Mouse (Mus musculus): ENCODE data around the gene Tnip1. TPM values are rescaled to one million over a fixed set of nuclear protein-coding genes. Genes with fewer than 3 reads are reported as not detected.

Gene Tnip1
- polyA plus RNA-seq, 1 experiment from 2014 or later = 11.4 TPM

DNA sequence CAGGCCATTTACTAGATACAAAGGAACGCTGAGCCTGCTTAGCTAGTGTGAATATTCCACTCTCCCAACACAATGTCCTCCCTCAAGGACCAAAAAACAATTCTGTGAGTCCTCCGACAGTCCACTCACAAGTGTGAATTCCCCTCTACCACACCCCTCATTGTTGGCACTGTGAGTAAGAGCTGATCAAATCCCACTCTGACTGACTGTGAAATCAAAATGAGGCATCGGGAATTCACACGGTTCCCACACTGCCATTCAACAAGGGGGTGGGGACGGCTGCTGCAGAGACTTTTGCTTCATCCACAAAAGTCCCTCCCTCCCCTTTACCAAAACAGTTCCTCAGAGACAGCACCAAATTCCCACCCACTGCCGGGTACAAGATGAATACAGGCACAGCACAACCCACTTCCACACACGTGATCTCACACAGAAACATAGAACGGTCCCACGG is 8.7 kb downstream of the Tnip1 start:
- no peak overlapping the region for H3K4me3 ChIP-seq (ENCODE audit: low read depth, low read length)
- H3K4me1 ChIP-seq (replicated peaks; ENCODE audit: control insufficient read depth, insufficient read depth, low read length) = peaks cover 25% of the 10 kb centered on the region
- no peak for ATAC-seq (replicated peaks; ENCODE audit: low FRiP score)
- H3K36me3 ChIP-seq (ENCODE audit: control insufficient read depth, insufficient read depth, low read length) = no peaks in the 10 kb centered on the region
- no peak overlapping the region for H3K4me2 ChIP-seq
- DNase-seq (ENCODE audit: low spot score) = no peak
- WGBS = 67% methylated on average over 9 of the region's 9 CpGs
- no peak overlapping the region for H3K27ac ChIP-seq (ENCODE audit: low read depth, low read length)
- no peaks in the 10 kb centered on the region for H3K9me3 ChIP-seq (ENCODE audit: control insufficient read depth, low read length)
- no peaks in the 10 kb centered on the region for H3K27me3 ChIP-seq (replicated peaks; ENCODE audit: control insufficient read depth, insufficient read depth, low read length)
- no peak overlapping the region for H3K9ac ChIP-seq (ENCODE audit: low read depth, low read length)

DNA sequence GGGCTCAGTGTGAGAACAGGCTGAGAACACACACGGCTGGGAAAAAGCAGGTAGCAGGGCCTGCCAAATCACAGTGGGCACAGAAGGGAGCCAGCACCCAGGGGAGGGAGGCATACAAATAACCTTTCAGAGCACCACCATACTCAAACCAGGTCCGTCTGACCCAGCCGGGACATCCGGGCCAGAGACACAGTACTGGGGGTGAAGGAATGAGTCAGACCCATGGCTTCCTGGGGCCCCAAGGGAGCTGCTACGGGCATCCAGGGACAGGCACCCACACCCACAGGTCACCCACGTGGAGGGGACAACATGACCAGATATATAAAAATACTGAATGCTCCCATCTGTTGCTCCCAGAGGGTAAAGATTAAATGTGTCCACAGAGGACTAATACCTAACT is 10.1 kb downstream of the Tnip1 start:
- Histone ChIP-seq H3K9ac (ENCODE audit: low read depth, low read length) (no peak overlapping the region), H3K27me3 (replicated peaks; ENCODE audit: control insufficient read depth, insufficient read depth, low read length) (no peaks in the 10 kb centered on the region), H3K36me3 (ENCODE audit: control insufficient read depth, insufficient read depth, low read length) (no peaks in the 10 kb centered on the region), H3K4me2 (no peak overlapping the region), H3K9me3 (ENCODE audit: control insufficient read depth, low read length) (no peaks in the 10 kb centered on the region), H3K4me3 (ENCODE audit: low read depth, low read length) (no peak overlapping the region), H3K4me1 (replicated peaks; ENCODE audit: control insufficient read depth, insufficient read depth, low read length) (peaks cover 18% of the 10 kb centered on the region), H3K27ac (ENCODE audit: low read depth, low read length) (no peak overlapping the region)
- DNase-seq (ENCODE audit: low spot score) (no peak), ATAC-seq (replicated peaks; ENCODE audit: low FRiP score) (no peak)
- WGBS = 56% methylated on average over 6 of the region's 6 CpGs

DNA sequence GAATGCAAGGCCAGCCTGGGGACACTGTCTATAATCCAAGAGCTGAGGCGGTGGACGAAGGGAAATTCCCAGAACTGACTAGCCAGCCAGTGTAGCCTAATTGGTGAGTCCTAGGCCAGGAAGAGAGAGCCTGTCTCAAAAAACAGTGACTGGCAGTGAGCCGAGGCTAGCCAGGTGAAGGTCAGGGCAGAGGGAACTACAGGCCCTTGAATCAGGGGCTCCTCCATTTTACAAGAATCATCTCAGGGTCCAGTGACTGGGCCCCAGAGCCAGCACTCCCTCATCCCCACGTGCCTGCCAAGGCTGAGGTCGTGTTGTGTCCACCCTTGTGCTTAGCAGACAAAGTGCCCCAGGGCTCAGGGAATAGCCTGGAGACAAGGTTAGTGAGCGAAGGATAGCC is 12.0 kb downstream of the Tnip1 start:
- Histone ChIP-seq H3K4me3 (ENCODE audit: low read depth, low read length) (no peak overlapping the region), H3K9me3 (ENCODE audit: control insufficient read depth, low read length) (no peaks in the 10 kb centered on the region), H3K4me2 (no peak overlapping the region), H3K27me3 (replicated peaks; ENCODE audit: control insufficient read depth, insufficient read depth, low read length) (no peaks in the 10 kb centered on the region), H3K36me3 (ENCODE audit: control insufficient read depth, insufficient read depth, low read length) (no peaks in the 10 kb centered on the region), H3K27ac (ENCODE audit: low read depth, low read length) (no peak overlapping the region), H3K4me1 (replicated peaks; ENCODE audit: control insufficient read depth, insufficient read depth, low read length) (peaks cover 15% of the 10 kb centered on the region), H3K9ac (ENCODE audit: low read depth, low read length) (no peak overlapping the region)
- WGBS = 88% methylated on average over 6 of the region's 6 CpGs
- no peak for DNase-seq (ENCODE audit: low spot score)
- ATAC-seq (replicated peaks; ENCODE audit: low FRiP score) = no peak

DNA sequence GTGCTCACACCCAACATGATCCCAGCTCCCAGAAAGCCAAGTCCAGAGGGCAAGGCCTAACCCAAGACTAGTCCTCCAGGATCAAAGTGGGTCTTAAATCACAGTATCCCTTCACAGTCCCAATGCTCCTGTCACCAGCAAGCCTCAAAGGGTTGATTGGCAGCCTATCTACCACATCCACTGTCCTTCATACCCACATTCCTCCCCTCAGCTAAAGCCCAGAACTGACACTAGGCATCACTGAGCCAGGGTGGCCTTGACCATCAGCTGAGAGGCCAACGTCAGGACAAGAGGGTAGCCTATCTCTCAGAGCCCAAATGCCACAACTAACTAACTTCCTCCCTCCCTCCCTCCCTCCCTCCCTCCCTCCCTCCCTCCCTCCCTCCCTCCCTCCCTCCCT is 13.0 kb downstream of the Tnip1 start:
- Histone ChIP-seq H3K27ac (ENCODE audit: low read depth, low read length) (no peak overlapping the region), H3K4me2 (no peak overlapping the region), H3K36me3 (ENCODE audit: control insufficient read depth, insufficient read depth, low read length) (no peaks in the 10 kb centered on the region), H3K4me1 (replicated peaks; ENCODE audit: control insufficient read depth, insufficient read depth, low read length) (peaks cover 15% of the 10 kb centered on the region), H3K4me3 (ENCODE audit: low read depth, low read length) (no peak overlapping the region), H3K9ac (ENCODE audit: low read depth, low read length) (no peak overlapping the region), H3K9me3 (ENCODE audit: control insufficient read depth, low read length) (no peaks in the 10 kb centered on the region), H3K27me3 (replicated peaks; ENCODE audit: control insufficient read depth, insufficient read depth, low read length) (no peaks in the 10 kb centered on the region)
- DNase-seq (ENCODE audit: low spot score) (no peak), ATAC-seq (replicated peaks; ENCODE audit: low FRiP score) (no peak)
- WGBS = 25% methylated on average over 1 of the region's 1 CpGs

DNA sequence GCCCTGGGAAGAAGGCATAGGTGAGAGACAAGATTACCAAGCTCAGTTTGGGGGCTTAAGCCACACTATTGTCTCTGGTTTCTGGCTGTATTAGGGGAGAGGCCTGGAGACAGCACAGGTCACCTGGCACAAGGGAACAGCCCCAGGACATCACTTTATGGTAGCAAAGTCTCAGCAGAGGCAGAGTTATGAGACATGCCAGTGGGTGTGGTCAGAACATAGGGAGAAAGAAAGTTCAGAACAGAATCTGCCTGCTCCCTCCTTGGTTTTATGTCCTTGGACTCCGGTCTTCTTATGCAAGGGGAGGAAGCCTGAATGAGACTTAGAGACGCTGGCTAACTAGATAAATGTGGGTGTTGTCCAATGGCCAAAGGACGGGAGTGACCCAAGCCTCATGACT is 18.0 kb downstream of the Tnip1 start:
- WGBS = 85% methylated on average over 3 of the region's 3 CpGs
- no peak for ATAC-seq (replicated peaks; ENCODE audit: low FRiP score)

DNA sequence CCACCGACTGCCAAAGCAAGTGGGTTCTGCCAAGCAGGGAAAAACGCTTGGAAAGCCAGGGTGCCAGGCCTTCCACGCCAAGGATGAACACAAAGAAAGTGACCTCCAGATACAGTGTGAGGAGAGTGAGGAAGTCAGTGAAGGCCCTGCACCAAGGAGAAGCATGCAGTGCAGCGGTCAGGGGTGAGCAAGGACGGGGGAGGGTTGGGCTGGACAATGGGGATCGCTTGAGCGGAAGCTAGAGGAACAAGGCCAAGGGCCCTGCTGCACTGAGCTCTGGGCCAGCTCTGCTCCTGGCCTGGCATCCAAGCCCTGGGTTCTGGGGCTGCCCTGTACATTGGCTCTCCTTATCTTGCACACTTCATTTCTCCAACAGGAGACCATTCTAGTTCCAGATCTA is 22.7 kb downstream of the Tnip1 start:
- Histone ChIP-seq H3K4me2 (no peak overlapping the region), H3K36me3 (ENCODE audit: control insufficient read depth, insufficient read depth, low read length) (no peaks in the 10 kb centered on the region; the same call in 1 of the 2 replicates), H3K4me1 (replicated peaks; ENCODE audit: control insufficient read depth, insufficient read depth, low read length) (no peaks in the 10 kb centered on the region), H3K27ac (ENCODE audit: low read depth, low read length) (no peak overlapping the region), H3K9me3 (ENCODE audit: control insufficient read depth, low read length) (no peaks in the 10 kb centered on the region), H3K27me3 (replicated peaks; ENCODE audit: control insufficient read depth, insufficient read depth, low read length) (no peaks in the 10 kb centered on the region), H3K4me3 (ENCODE audit: low read depth, low read length) (no peak overlapping the region), H3K9ac (ENCODE audit: low read depth, low read length) (no peak overlapping the region)
- ATAC-seq (replicated peaks; ENCODE audit: low FRiP score) = no peak
- DNase-seq (ENCODE audit: low spot score) = no peak
- 82% methylated on average over 7 of the region's 7 CpGs for WGBS

More for the DNA sequence above, 18.0 kb downstream of the Tnip1 start:
- Histone ChIP-seq H3K27ac (ENCODE audit: low read depth, low read length) (no peak overlapping the region), H3K9ac (ENCODE audit: low read depth, low read length) (no peak overlapping the region), H3K36me3 (ENCODE audit: control insufficient read depth, insufficient read depth, low read length) (no peaks in the 10 kb centered on the region), H3K27me3 (replicated peaks; ENCODE audit: control insufficient read depth, insufficient read depth, low read length) (no peaks in the 10 kb centered on the region), H3K9me3 (ENCODE audit: control insufficient read depth, low read length) (no peaks in the 10 kb centered on the region), H3K4me1 (replicated peaks; ENCODE audit: control insufficient read depth, insufficient read depth, low read length) (no peaks in the 10 kb centered on the region), H3K4me2 (no peak overlapping the region), H3K4me3 (ENCODE audit: low read depth, low read length) (no peak overlapping the region)
- DNase-seq (ENCODE audit: low spot score) = no peak

DNA sequence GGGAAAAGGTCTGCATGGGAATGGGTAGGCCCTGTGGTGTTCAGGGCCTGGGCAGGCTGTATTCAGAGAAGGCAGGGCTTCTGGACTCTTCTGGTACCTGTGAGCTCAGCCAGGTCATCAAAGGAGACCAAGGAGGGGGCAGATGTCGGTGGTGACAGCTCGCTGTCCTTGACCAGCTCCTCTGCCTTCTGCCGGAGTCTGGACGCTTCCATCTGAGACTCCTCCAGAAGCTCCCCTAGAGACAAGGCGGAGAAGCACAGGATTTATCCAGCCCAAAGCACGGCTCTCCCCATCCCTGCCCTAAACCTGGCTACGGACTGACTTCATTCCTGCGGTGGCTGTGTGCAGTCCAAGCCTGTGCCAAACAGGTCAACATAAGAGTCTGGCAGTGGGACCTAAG is 23.2 kb downstream of the Tnip1 start:
- no peak overlapping the region for H3K27ac ChIP-seq (ENCODE audit: low read depth, low read length)
- no peak overlapping the region for H3K4me3 ChIP-seq (ENCODE audit: low read depth, low read length)
- 81% methylated on average over 8 of the region's 8 CpGs for WGBS
- no peaks in the 10 kb centered on the region for H3K4me1 ChIP-seq (replicated peaks; ENCODE audit: control insufficient read depth, insufficient read depth, low read length)
- H3K36me3 ChIP-seq (ENCODE audit: control insufficient read depth, insufficient read depth, low read length) = no peaks in the 10 kb centered on the region; the same call in 1 of the 2 replicates
- DNase-seq (ENCODE audit: low spot score) (no peak), ATAC-seq (replicated peaks; ENCODE audit: low FRiP score) (no peak)
- no peaks in the 10 kb centered on the region for H3K27me3 ChIP-seq (replicated peaks; ENCODE audit: control insufficient read depth, insufficient read depth, low read length)
- no peak overlapping the region for H3K4me2 ChIP-seq
- H3K9ac ChIP-seq (ENCODE audit: low read depth, low read length) = no peak overlapping the region
- no peaks in the 10 kb centered on the region for H3K9me3 ChIP-seq (ENCODE audit: control insufficient read depth, low read length)

DNA sequence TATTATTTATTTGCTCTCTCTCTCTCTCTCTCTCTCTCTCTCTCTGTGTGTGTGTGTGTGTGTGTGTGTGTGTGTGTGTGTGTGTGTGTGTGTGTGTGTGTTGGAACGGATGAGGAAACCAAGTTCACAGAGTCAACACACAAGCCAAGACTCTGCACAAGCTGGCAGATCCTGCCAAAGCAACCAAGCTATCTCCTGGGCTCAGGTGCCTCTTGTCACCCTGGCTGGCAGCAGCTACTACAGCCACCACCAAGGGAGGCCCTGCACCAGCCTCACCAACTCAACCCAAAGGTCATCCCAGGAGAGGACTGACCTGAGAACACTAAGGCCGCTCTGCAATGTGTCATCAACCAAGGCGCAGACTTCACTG is 26.0 kb downstream of the Tnip1 start:
- Histone ChIP-seq H3K27me3 (replicated peaks; ENCODE audit: control insufficient read depth, insufficient read depth, low read length) (no peaks in the 10 kb centered on the region), H3K4me2 (no peak overlapping the region), H3K9ac (ENCODE audit: low read depth, low read length) (no peak overlapping the region), H3K27ac (ENCODE audit: low read depth, low read length) (no peak overlapping the region), H3K36me3 (ENCODE audit: control insufficient read depth, insufficient read depth, low read length) (peaks cover 6% of the 10 kb centered on the region; the same call in 1 of the 2 replicates), H3K4me3 (ENCODE audit: low read depth, low read length) (no peak overlapping the region), H3K4me1 (replicated peaks; ENCODE audit: control insufficient read depth, insufficient read depth, low read length) (no peaks in the 10 kb centered on the region), H3K9me3 (ENCODE audit: control insufficient read depth, low read length) (no peaks in the 10 kb centered on the region)
- ATAC-seq (replicated peaks; ENCODE audit: low FRiP score) (no peak), DNase-seq (ENCODE audit: low spot score) (no peak)
- 91% methylated on average over 3 of the region's 3 CpGs for WGBS

DNA sequence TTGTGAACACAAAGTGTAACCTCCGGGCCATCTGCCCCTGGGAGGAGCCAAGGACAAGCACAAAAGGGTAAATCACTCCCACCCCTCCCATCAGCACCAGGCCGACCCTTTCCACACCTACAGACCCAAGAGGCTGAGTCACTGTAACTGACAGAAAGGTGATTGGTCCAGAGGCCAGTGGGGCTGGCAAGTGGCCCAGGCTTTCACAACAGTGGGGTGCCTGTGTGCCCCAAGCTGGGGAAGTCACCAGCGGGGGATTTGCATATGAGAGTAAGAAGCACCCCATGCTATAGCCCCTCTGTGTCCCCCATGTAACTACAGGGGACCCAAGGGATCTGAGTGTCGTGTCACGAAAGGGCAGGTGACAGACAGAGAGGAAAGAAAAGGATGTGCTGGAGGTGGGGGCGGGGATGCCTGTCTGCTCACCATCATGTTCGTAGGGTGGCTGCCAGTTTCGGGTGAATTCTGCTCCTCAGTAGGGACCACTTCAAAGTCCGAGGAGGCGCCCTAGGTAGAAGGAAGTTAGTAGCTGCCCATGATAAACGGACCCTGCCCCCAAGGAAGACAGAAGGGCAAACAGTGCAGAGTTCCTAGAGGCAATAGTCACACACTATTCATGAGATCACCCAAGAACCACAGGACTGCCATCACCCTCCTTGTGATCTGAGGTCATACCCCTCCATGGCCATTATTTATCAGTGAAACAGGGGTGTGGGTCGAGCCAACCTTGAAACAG is 26.5 kb downstream of the Tnip1 start:
- Histone ChIP-seq H3K27me3 (replicated peaks; ENCODE audit: control insufficient read depth, insufficient read depth, low read length) (no peaks in the 10 kb centered on the region), H3K36me3 (ENCODE audit: control insufficient read depth, insufficient read depth, low read length) (peaks cover 6% of the 10 kb centered on the region; the same call in 1 of the 2 replicates), H3K9ac (ENCODE audit: low read depth, low read length) (no peak overlapping the region), H3K4me2 (no peak overlapping the region), H3K9me3 (ENCODE audit: control insufficient read depth, low read length) (no peaks in the 10 kb centered on the region), H3K27ac (ENCODE audit: low read depth, low read length) (no peak overlapping the region), H3K4me1 (replicated peaks; ENCODE audit: control insufficient read depth, insufficient read depth, low read length) (no peaks in the 10 kb centered on the region), H3K4me3 (ENCODE audit: low read depth, low read length) (no peak overlapping the region)
- ATAC-seq (replicated peaks; ENCODE audit: low FRiP score) (no peak), DNase-seq (ENCODE audit: low spot score) (no peak)
- 50% methylated on average over 12 of the region's 12 CpGs for WGBS
